Mouse (Mus musculus): ENCODE data around the gene 1500009C09Rik.

GRCm38 (mm10) chr15:82220003-82220675 is 32.1 kb upstream of the 1500009C09Rik start:
- TF ChIP-seq FLI1 (IDR thresholded peaks at IDR 0.05; ENCODE audit: low read length) (no peak), GATA1 (IDR thresholded peaks at IDR 0.05; ENCODE audit: borderline replicate concordance, low read length) (no peak)
